Mouse (Mus musculus) limb, embryonic 10.5 days (tissue): ENCODE measurements around the gene Cdc42ep1. TPM values are rescaled to one million over a fixed set of nuclear protein-coding genes. Genes with fewer than 3 reads are reported as not detected.
A peak's percentile ranks its signal among the peaks of the same experiment; 100 is the strongest.

Source experiments
- DNase-seq: peaks from one replicate; pipeline ENCODE4 v3.0.0-alpha.2; 2017; ENCODE audit warnings: low spot score
- H3K27ac ChIP-seq: fragments of 300-500 bp; sonication (generic); 2 replicates; pipeline ENCODE4 v1.5.1; 2016; ENCODE audit warnings: mild to moderate bottlenecking
- H3K27me3 ChIP-seq: fragments of 300-500 bp; sonication (generic); 2 replicates; pipeline ENCODE4 v1.6.1; 2016; ENCODE audit warnings: low read depth, mild to moderate bottlenecking; ENCODE audit not compliant: poor library complexity, severe bottlenecking
- H3K36me3 ChIP-seq: fragments of 300-500 bp; sonication (generic); 2 replicates; pipeline ENCODE4 v1.6.1; 2016; ENCODE audit warnings: mild to moderate bottlenecking, moderate library complexity
- H3K4me1 ChIP-seq: fragments of 300-500 bp; sonication (generic); 2 replicates; pipeline ENCODE4 v1.6.1; 2016
- H3K4me3 ChIP-seq: fragments of 300-500 bp; sonication (generic); 2 replicates; pipeline ENCODE4 v1.5.1; 2016; ENCODE audit warnings: mild to moderate bottlenecking, moderate library complexity
- H3K9me3 ChIP-seq: fragments of 300-500 bp; sonication (generic); replicated peaks from 2 replicates; pipeline ENCODE4 v1.6.1; 2016; ENCODE audit warnings: mild to moderate bottlenecking
- WGBS: fragments of 180-500 bp; shearing (Covaris S2); methylation state at CpG from one replicate; pipeline ENCODE4 v1.1.7; 2016; 5-methylcytosine and 5-hydroxymethylcytosine counted together
- polyA plus RNA-seq: library from polyadenylated mRNA; unstranded; fragments of >200 nt; fragmentation: Nextera tagmentation; extraction: Ambion mirVana; gene quantifications from 2 replicates; pipeline ENCODE4 v1.2.1, GENCODE M21; 2016

Gene Cdc42ep1
- polyA plus RNA-seq, 1 experiment from 2014 or later, result 18.8 TPM

DNA sequence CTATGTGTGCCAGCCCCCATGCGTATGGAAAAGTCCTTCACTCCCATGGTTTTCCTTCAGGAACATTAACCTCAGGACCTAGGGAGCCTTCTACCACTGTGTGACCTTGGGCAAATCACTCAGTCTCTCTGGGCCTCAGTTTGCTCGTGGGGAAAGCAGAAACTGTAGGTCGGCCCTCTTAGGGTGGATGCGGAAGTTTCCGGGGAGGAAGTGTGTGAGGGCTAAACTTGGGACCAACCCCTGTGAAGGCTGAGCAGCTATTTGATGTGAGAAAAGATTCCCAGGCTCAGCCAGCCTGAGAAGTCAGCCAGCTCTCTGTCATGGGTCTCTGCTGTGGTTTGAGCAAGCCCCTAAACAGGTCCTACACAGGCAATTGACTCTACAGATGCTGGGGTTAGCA lies 19.9 kb downstream of the Cdc42ep1 start:
- H3K27ac ChIP-seq, result no peak overlapping the region
- no peak overlapping the region for H3K4me3 ChIP-seq
- H3K36me3 ChIP-seq, result no peaks in the 10 kb centered on the region
- no peaks in the 10 kb centered on the region for H3K9me3 ChIP-seq
- no peak for DNase-seq
- WGBS, result 93% methylated on average over 5 of the region's 5 CpGs
- H3K27me3 ChIP-seq, result no peaks in the 10 kb centered on the region; the same call in 1 of the 2 replicates
- peaks cover 29% of the 10 kb centered on the region for H3K4me1 ChIP-seq

DNA sequence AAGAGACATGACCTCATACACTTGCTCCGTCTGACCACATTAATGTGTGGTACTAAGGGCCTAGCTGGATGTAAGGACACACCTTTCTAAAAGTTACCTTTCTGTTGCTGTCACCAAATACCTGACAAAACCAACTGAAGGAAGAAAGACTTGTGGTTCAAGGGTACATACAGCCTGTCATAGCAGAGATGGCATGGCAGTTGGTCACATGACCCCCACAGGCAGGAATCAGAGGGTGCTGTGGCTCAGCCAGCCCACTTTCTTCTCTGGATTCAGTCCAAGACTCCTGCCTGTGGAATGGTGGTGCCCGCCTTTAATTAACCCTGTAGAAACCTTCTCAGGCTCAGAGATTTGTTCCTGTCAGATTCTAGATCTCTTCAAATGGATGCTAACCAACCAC lies 20.7 kb downstream of the Cdc42ep1 start:
- DNase-seq, result no peak
- 89% methylated on average over 2 of the region's 2 CpGs for WGBS
- Histone ChIP-seq H3K4me3 (no peak overlapping the region), H3K9me3 (no peaks in the 10 kb centered on the region), H3K4me1 (peaks cover 33% of the 10 kb centered on the region), H3K36me3 (no peaks in the 10 kb centered on the region), H3K27me3 (no peaks in the 10 kb centered on the region; the same call in 1 of the 2 replicates), H3K27ac (peak overlapping the region; percentile 61; the same call in 1 of the 2 replicates)

DNA sequence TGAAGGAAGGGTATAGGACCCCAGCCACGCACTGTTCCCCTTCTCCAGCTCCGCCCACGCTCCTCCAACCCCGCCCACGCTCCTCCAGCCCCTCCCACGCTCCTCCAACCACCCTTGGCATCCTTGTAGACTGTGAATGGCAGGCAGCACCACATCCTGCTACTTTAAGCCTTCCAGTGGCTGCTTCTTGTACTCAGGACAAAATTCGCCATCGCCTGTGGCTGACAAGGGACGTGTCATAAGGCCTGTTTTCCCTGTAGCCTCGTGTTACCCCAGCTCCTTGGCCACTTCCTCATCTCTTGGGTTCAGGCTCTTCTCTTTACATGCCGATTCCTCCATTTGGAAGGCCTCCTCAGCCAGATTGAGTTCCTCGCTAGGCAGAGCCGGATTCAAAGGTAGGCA lies 21.4 kb downstream of the Cdc42ep1 start:
- 45% methylated on average over 13 of the region's 13 CpGs for WGBS
- no peak for DNase-seq
- Histone ChIP-seq H3K4me1 (peaks cover 37% of the 10 kb centered on the region), H3K27ac (peak overlapping the region; percentile 61), H3K4me3 (no peak overlapping the region), H3K36me3 (no peaks in the 10 kb centered on the region), H3K9me3 (no peaks in the 10 kb centered on the region), H3K27me3 (no peaks in the 10 kb centered on the region; the same call in 1 of the 2 replicates)

DNA sequence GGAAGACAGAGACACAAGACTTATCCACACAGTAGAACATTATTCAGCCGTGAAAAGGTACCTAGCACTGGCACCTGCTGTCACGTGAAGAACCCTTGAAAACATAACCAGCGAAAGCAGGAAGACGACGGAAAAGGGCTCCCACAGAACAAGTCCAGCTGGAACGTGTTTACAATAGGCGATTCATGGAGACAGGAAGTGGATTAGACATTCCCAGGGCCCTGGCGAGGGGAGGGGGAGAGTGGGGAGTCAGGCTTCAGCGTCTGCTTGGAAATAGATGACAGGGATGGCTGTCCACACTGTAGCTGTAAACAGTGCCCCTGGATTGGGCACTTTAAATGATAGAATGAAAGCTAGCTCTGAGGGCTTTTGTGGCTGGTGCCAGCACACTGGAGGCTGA lies 26.0 kb downstream of the Cdc42ep1 start:
- Histone ChIP-seq H3K27me3 (no peaks in the 10 kb centered on the region; the same call in 1 of the 2 replicates), H3K27ac (peak overlapping the region; percentile 84), H3K9me3 (no peaks in the 10 kb centered on the region), H3K4me1 (peaks cover 32% of the 10 kb centered on the region), H3K36me3 (no peaks in the 10 kb centered on the region), H3K4me3 (0 out of 2 replicates have a peak overlapping the region, but pooled peaks have one; percentile 6)
- WGBS, result 21% methylated on average over 9 of the region's 9 CpGs
- DNase-seq, result peak; percentile 71

DNA sequence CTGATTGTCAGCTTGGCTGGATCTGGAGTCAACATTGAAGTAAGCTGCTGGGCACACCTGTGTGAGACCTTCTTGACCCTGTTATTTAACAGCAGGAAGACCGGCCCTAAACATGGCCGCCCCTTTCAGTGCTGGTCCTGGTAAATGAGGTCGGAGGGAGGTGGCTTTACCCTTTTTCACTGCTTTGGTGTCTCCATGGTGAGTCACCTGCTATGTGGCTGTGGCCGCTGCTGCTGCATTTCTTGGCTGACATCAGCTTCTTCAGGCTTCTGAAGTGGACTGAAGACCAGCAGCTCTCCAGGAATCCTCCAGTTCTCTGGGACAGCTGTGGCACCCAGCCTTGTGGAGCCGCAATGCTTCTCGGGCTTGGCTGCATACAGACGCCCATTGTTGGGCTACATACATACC lies 26.4 kb downstream of the Cdc42ep1 start:
- no peaks in the 10 kb centered on the region for H3K9me3 ChIP-seq
- H3K4me1 ChIP-seq, result peaks cover 28% of the 10 kb centered on the region
- H3K27ac ChIP-seq, result peak overlapping the region; percentile 84
- H3K27me3 ChIP-seq, result no peaks in the 10 kb centered on the region; the same call in 1 of the 2 replicates
- no peaks in the 10 kb centered on the region for H3K36me3 ChIP-seq
- peak overlapping the region; percentile 6; the same call in 1 of the 2 replicates for H3K4me3 ChIP-seq
- DNase-seq, result no peak
- WGBS, result 75% methylated on average over 7 of the region's 7 CpGs

DNA sequence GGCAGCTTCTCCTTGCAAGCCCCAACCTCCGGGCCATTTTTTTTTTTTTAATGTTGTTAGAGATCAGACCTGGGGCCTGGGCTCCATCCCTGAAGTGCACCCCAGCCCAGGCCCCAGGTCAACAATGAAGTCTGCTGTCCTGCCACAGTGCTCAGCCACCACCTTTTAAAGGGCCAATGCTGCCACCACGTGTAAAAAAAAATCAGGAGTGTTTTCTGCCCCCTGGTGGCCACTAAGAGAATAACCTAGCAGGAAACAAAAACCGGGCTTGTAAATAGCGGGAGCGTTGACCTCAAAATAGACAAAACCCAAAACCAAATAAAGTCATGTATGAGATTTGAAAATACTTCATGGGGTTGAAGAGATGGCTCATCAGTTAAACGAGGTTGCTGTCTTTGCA lies 27.4 kb downstream of the Cdc42ep1 start:
- peak; percentile 62 for DNase-seq
- no peaks in the 10 kb centered on the region; the same call in 1 of the 2 replicates for H3K27me3 ChIP-seq
- peaks cover 24% of the 10 kb centered on the region for H3K4me1 ChIP-seq
- no peak overlapping the region for H3K4me3 ChIP-seq
- H3K9me3 ChIP-seq, result no peaks in the 10 kb centered on the region
- H3K27ac ChIP-seq, result peak overlapping the region; percentile 84; the same call in 1 of the 2 replicates
- 26% methylated on average over 6 of the region's 6 CpGs for WGBS
- no peaks in the 10 kb centered on the region for H3K36me3 ChIP-seq

DNA sequence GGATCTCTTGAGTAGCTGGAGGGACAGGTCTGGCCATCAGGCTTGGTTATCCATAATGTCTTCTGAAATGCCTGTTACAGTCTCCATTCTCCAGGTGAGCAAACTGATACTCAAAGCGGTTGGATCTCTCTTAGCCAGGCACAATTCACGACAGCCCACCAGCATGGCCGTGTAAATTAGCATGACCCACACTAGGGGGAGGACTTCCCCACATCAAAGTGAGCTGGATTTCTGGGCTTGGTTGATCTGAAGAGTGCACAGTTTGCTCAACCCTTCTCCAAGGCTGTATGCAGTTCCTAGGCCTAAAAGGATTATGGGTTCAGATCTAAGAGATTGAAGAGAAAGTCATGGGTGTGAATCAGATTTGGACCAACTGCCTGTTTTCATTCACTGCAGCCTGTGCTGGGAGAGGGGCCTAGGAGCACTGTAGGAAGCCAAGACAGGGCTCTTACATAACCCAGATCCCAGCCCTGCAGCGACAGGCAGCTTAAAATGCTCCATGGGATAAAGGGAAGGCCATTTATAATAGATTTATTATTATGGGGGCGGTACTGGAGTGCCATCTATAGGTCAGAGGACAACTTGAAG lies 29.7 kb downstream of the Cdc42ep1 start:
- no peaks in the 10 kb centered on the region for H3K36me3 ChIP-seq
- no peaks in the 10 kb centered on the region for H3K27me3 ChIP-seq
- H3K27ac ChIP-seq, result 0 out of 2 replicates have a peak overlapping the region, but pooled peaks have one; percentile 33
- DNase-seq, result no peak
- H3K4me3 ChIP-seq, result no peak overlapping the region
- WGBS, result 56% methylated on average over 5 of the region's 5 CpGs
- H3K9me3 ChIP-seq, result no peaks in the 10 kb centered on the region
- H3K4me1 ChIP-seq, result peaks cover 38% of the 10 kb centered on the region

DNA sequence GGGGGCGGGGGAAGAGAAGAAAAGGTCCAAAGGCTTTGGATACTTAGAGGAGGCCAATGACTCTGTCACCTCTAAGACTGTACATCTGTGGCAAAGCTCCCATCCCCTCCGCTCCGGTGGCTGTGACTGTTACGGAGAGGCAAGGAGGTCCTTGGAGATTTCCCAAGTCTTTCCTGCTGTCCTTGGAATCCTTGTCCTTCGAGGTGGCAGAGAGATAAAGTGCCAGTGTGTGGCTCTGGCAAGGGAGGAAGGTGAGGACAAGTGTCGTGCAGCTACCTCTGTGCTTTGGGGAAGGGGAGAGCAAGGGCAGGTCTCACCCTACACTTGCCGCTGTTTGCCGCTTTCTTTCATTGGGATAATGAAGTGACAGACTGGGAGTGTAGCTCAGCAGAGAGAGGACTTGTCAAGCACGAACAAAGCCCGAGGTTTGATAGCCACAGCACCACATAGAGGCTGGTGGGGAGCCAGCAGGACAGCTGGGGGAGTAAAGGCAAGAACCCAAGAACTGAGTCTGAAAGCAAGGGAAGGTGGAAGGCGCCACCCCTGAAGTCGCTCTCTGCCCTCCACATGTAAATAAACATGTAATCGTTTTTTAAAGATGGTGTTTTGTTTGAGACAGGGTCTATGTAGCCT lies 31.5 kb downstream of the Cdc42ep1 start:
- Histone ChIP-seq H3K36me3 (0 out of 2 replicates have a peak, but pooled peaks cover under 1% of the 10 kb centered on the region), H3K4me1 (peaks cover 30% of the 10 kb centered on the region), H3K4me3 (no peak overlapping the region), H3K27ac (0 out of 2 replicates have a peak overlapping the region, but pooled peaks have one; percentile 30), H3K27me3 (no peaks in the 10 kb centered on the region), H3K9me3 (no peaks in the 10 kb centered on the region)
- 59% methylated on average over 13 of the region's 13 CpGs for WGBS
- no peak for DNase-seq

DNA sequence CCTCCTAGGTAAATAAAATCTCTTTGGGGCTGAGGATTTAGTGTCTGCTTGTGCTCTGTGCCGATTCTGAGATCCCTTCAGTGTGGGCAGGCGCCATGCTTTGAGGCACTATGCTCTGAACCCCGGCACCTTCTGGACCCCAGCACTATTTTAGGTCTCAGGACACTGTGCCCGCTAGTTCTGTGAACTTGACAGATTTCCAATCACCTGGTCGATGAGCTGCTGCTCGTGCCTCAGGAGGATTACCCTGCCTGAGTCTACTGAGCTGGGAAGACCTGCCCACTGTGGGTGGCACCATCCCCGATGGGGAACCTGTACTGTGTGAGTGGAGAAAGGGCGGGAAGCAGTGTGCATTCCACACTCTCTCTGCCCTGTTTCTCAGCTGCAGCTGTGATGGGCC lies 32.6 kb downstream of the Cdc42ep1 start:
- 76% methylated on average over 8 of the region's 8 CpGs for WGBS
- Histone ChIP-seq H3K36me3 (peaks cover 7% of the 10 kb centered on the region; the same call in 1 of the 2 replicates), H3K4me1 (peaks cover 34% of the 10 kb centered on the region), H3K27me3 (no peaks in the 10 kb centered on the region), H3K9me3 (no peaks in the 10 kb centered on the region), H3K4me3 (no peak overlapping the region), H3K27ac (peak overlapping the region; percentile 97; the same call in 1 of the 2 replicates)
- no peak for DNase-seq

DNA sequence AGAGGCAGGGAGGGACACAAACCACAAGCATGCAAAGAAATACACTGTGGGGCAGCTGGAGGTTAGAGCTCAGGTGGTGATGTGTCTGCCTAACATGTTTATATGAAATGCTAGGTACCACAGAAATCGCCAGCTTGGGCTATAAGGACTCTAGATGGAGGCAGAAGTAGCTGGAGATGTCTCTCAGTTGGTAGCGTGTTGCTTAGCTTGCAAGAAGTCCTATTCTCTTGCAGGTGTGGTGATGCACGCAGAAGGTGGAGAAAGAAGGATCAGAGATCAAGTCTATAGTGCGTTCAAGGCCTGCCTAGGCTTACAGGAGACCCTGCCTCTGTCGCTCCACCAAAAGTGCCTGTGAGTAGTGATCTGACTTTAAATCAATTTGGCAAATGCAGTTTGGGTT lies 33.1 kb downstream of the Cdc42ep1 start:
- 85% methylated on average over 5 of the region's 5 CpGs for WGBS
- no peaks in the 10 kb centered on the region for H3K27me3 ChIP-seq
- no peak for DNase-seq
- H3K4me1 ChIP-seq, result peaks cover 34% of the 10 kb centered on the region
- H3K27ac ChIP-seq, result peak overlapping the region; percentile 97; the same call in 1 of the 2 replicates
- H3K9me3 ChIP-seq, result no peaks in the 10 kb centered on the region
- peaks cover 12% of the 10 kb centered on the region for H3K36me3 ChIP-seq
- H3K4me3 ChIP-seq, result peak overlapping the region; percentile 83; the same call in 1 of the 2 replicates

DNA sequence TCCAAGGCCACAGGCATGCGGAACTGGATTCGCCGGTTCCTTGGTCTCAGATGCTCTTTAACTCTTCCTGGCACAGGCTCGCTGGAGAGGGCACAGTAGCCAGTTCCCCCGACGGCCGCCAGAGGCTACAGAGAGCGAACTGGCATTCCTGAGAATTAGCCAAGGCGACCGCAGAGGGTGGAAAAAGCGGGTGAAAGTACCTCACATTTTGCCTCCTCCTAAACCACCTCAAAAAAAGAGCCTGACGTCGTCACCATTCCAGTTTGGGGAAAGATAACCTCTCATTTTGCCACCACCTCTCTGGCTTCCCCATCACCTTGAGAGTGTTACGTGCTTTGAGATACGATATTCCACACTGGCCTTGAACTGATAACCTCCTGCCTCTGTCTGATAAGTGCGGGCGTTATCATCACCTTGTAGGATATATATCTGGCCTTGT lies 33.9 kb downstream of the Cdc42ep1 start:
- Histone ChIP-seq H3K9me3 (no peaks in the 10 kb centered on the region), H3K36me3 (peaks cover 20% of the 10 kb centered on the region), H3K4me1 (peaks cover 34% of the 10 kb centered on the region), H3K27me3 (no peaks in the 10 kb centered on the region), H3K4me3 (peak overlapping the region; percentile 83), H3K27ac (peak overlapping the region; percentile 97)
- 5% methylated on average over 17 of the region's 17 CpGs for WGBS
- peak; percentile 88 for DNase-seq

DNA sequence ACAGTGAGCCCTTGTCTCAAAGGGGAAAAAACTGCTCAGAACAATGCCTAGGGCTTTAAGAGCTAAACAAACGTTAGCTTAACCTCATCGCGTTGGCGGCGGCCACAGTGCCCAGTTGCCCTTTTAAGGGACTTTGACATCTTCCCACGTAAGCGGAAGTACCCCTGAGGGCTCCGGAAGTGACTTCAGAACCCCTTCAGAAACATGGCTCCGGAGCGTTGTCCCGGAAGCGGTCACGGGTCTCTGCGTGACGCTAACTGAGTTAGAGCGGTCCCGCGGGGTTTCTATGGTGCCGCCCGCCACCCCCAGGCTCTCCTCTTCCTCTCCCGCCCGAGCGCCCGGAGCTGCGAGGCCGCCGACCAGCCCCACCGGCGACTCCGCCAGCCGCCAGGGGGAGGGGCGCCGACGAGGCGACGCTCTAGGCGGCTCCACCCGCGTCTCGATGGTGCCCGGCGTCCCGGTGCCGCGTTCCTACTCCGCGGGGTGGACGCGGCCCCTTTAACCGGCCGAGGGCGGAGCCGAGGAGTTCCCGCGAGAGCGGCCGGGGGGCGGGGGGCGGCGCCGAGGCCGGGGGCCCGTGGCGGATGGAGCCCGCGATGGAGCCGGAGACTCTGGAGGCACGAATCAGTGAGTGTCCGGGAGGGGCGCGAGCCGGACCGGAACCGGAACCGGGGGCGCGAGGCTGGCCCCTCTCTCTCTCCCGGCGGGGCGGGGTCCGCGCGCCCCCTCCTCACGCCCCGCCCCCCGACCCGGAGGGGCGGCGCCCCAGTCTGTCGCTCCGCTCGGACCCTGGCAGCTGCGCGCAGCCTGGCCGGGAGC lies 34.8 kb downstream of the Cdc42ep1 start, which contains the start of gene Gga1:
TSS of gene Gga1 (plus strand) at position 200 of the 819 bp plus-strand sequence.
- peak; percentile 98 for DNase-seq
- peak within 1 kb of the TSS; percentile 97 for H3K27ac ChIP-seq
- no peaks in the 10 kb centered on the region for H3K9me3 ChIP-seq
- H3K36me3 ChIP-seq, result peaks cover 29% of the 10 kb centered on the region
- peak within 1 kb of the TSS; percentile 83 for H3K4me3 ChIP-seq
- 1% methylated on average over 79 of the region's 95 CpGs for WGBS
- no peaks in the 10 kb centered on the region for H3K27me3 ChIP-seq
- H3K4me1 ChIP-seq, result peaks cover 34% of the 10 kb centered on the region
